Mouse (Mus musculus): ENCODE measurements around the gene Snu13. TPM values are rescaled to one million over a fixed set of nuclear protein-coding genes. Genes with fewer than 3 reads are reported as not detected.

The Snu13 gene
- total and polyA plus RNA-seq, 3 experiments = 181 to 283 (median 269) TPM

DNA sequence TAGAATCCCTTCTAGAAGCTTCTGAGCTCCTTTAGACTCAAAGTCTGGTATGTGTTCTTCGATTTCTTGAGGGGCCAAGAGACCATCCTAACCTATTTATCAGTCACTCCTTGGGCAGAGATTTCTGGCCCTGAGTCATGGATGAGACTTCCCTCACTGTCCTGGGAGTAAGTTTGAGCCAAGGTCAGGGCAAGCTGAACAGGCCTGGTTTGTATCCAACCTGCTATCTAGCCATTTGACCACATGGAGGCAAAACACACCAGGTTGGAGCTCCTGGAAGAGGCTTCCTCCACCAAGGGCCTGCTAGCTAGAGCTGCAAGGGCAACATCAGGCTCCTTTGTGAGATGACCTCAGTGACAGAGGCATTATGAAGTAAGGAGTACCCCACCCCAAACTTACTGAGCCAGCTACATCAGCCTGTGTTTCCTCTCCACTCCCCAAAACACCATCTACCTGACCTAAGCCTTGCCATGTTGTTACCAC, 11.4 kb upstream of the Snu13 start, which contains the start of gene 4930407I10Rik:
4930407I10Rik (plus strand) TSS at position 433 of the 483 bp plus-strand sequence.
- no peak for TF ChIP-seq CTCF (IDR thresholded peaks at IDR 0.05; ENCODE audit: low read depth, low read length)
- no peak for TF ChIP-seq GATA1 (IDR thresholded peaks at IDR 0.05; ENCODE audit: borderline replicate concordance, low read length)
- no peak for TF ChIP-seq POLR2AphosphoS5 (IDR thresholded peaks at IDR 0.05; ENCODE audit: insufficient replicate concordance, low read depth, low read length)
- DNase-seq (ENCODE audit: low spot score) = no peak
- H3K4me3 ChIP-seq (ENCODE audit: low read depth, low read length) = no peak within 1 kb of the TSS

DNA sequence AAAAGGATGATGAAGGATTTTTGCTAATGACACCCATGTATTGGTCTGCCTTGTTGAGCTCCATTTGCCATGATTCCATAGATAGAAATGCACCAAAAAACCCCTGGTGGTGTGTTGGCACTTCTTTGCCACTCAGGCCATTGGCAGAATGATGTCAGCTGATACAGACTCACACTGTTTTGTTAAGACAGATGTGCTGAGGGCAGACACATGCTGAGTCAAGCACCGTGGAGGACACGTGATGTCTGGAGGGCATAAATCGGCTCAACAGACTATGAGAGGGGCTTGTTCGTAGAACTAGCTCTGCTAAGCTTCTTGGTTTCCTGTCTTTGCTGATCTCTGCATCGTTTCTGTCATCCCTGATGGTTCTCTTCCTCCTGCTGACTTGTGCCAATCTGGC, 5.1 kb upstream of the Snu13 start:
- TF ChIP-seq POLR2AphosphoS5 (IDR thresholded peaks at IDR 0.05; ENCODE audit: insufficient replicate concordance, low read depth, low read length) (no peak), GATA1 (IDR thresholded peaks at IDR 0.05; ENCODE audit: borderline replicate concordance, low read length) (no peak), CTCF (IDR thresholded peaks at IDR 0.05; ENCODE audit: low read depth, low read length) (no peak), TAL1 (conservative IDR thresholded peaks at IDR 0.05; ENCODE audit: low read depth, low read length) (no peak), GATA2 (IDR thresholded peaks at IDR 0.05; ENCODE audit: borderline replicate concordance, low read depth, low read length) (no peak)
- no peak for ATAC-seq (ENCODE audit: extremely low read depth, insufficient number of reproducible peaks, low FRiP score, poor library complexity, severe bottlenecking)
- Histone ChIP-seq H3K4me1 (ENCODE audit: insufficient read depth, low read depth, low read length) (peaks cover 11% of the 10 kb centered on the region), H3K27me3 (ENCODE audit: insufficient read depth, low read length) (peaks cover 50% of the 10 kb centered on the region), H3K36me3 (replicated peaks) (no peaks in the 10 kb centered on the region), H3K4me3 (ENCODE audit: low read depth, low read length) (no peak overlapping the region), H3K9me3 (replicated peaks) (no peaks in the 10 kb centered on the region)
- DNase-seq (ENCODE audit: low spot score) = no peak

More for the DNA sequence above, 11.4 kb upstream of the Snu13 start, which contains the start of gene 4930407I10Rik:
- peaks cover 70% of the 10 kb centered on the region for H3K27me3 ChIP-seq (ENCODE audit: insufficient read depth, low read length)
- no peaks in the 10 kb centered on the region for H3K9me3 ChIP-seq (replicated peaks)
- no peaks in the 10 kb centered on the region for H3K4me1 ChIP-seq (ENCODE audit: insufficient read depth, low read depth, low read length)
- ATAC-seq (ENCODE audit: extremely low read depth, insufficient number of reproducible peaks, low FRiP score, poor library complexity, severe bottlenecking) = no peak
- H3K36me3 ChIP-seq (replicated peaks) = no peaks in the 10 kb centered on the region

DNA sequence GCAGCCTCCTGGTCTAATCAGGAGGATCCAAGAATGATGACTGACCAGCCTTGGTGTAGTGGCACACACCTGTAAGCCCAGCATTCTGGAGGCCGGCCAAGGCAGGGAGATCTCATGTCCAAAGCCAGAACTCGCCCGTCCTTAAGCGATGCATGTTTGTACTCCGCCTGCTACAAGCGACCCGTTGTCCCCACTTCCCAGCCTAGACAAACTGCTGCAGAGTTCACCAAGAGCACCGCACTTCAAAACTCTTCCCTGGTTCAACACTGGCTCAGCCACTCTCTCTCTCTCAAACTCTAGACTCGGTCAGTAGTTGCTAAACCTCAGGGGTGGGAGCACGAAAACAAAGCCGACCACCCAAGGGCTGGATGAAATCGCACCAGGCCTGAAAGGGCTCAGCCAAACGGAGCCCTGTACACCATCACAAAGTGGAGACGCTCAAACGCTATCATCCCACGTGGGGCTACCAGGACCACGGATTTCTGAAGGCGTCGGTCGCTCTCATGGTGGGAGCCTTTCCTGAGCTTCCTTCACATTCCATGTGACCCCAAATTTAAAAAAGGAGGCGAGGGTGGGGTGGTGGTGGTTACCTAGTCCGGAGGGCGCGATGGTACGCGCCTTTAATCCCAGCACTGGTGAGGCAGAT, 1.0 kb downstream of the Snu13 start:
- Histone ChIP-seq H3K4me1 (ENCODE audit: insufficient read depth, low read depth, low read length) (peaks cover 33% of the 10 kb centered on the region), H3K9me3 (replicated peaks) (no peaks in the 10 kb centered on the region), H3K27me3 (ENCODE audit: insufficient read depth, low read length) (peaks cover 14% of the 10 kb centered on the region), H3K36me3 (replicated peaks) (peaks cover 36% of the 10 kb centered on the region), H3K4me3 (ENCODE audit: low read depth, low read length) (peak overlapping the region; percentile 96)
- ATAC-seq (ENCODE audit: extremely low read depth, insufficient number of reproducible peaks, low FRiP score, poor library complexity, severe bottlenecking) = 0 out of 2 replicates have a peak, but pooled peaks have one; percentile 26
- TF ChIP-seq GATA1 (IDR thresholded peaks at IDR 0.05; ENCODE audit: borderline replicate concordance, low read length) (no peak), GATA2 (IDR thresholded peaks at IDR 0.05; ENCODE audit: borderline replicate concordance, low read depth, low read length) (no peak), CTCF (IDR thresholded peaks at IDR 0.05; ENCODE audit: low read depth, low read length) (no peak), TAL1 (conservative IDR thresholded peaks at IDR 0.05; ENCODE audit: low read depth, low read length) (no peak), POLR2AphosphoS5 (IDR thresholded peaks at IDR 0.05; ENCODE audit: insufficient replicate concordance, low read depth, low read length) (no peak)
- DNase-seq (ENCODE audit: low spot score) = peak; percentile 33

DNA sequence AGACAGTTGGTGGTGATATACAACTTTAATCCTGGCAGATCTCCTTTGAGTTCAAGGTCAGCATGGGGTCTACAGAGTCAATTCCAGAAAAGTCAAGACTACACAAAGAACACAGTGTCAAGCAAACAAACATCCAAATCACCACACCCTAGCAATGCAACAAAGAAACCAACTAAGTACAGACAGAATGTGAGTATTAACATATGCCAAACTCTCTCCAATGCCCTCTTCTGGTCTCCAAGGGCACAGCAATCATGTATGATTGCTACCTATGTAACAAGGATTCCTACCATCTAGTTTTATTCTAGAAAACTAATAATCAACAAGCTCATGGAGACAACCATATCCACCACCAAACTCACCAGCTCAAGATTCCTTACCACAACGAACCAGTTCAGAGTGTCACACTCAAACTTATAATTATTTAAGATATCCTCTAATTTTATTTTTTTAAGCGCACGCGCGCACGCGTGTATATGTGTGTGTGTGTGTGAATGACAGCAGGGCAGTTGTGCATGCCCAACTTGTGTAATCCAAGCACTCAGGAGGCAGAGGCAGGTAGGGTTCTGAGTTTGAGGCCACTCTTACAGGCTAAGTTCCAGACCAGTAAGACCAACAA, 3.1 kb downstream of the Snu13 start:
- peaks cover 5% of the 10 kb centered on the region for H3K27me3 ChIP-seq (ENCODE audit: insufficient read depth, low read length)
- H3K9me3 ChIP-seq (replicated peaks) = no peaks in the 10 kb centered on the region
- peaks cover 43% of the 10 kb centered on the region for H3K4me1 ChIP-seq (ENCODE audit: insufficient read depth, low read depth, low read length)
- ATAC-seq (ENCODE audit: extremely low read depth, insufficient number of reproducible peaks, low FRiP score, poor library complexity, severe bottlenecking) = no peak
- H3K4me3 ChIP-seq (ENCODE audit: low read depth, low read length) = no peak overlapping the region; the same call in 1 of the 2 replicates
- no peak for DNase-seq (ENCODE audit: low spot score)
- no peak for TF ChIP-seq TAL1 (conservative IDR thresholded peaks at IDR 0.05; ENCODE audit: low read depth, low read length)
- no peak for TF ChIP-seq POLR2AphosphoS5 (IDR thresholded peaks at IDR 0.05; ENCODE audit: insufficient replicate concordance, low read depth, low read length)
- TF ChIP-seq GATA1 (IDR thresholded peaks at IDR 0.05; ENCODE audit: borderline replicate concordance, low read length) = no peak
- TF ChIP-seq GATA2 (IDR thresholded peaks at IDR 0.05; ENCODE audit: borderline replicate concordance, low read depth, low read length) = no peak
- TF ChIP-seq CTCF (IDR thresholded peaks at IDR 0.05; ENCODE audit: low read depth, low read length) = no peak
- peaks cover 55% of the 10 kb centered on the region for H3K36me3 ChIP-seq (replicated peaks)

DNA sequence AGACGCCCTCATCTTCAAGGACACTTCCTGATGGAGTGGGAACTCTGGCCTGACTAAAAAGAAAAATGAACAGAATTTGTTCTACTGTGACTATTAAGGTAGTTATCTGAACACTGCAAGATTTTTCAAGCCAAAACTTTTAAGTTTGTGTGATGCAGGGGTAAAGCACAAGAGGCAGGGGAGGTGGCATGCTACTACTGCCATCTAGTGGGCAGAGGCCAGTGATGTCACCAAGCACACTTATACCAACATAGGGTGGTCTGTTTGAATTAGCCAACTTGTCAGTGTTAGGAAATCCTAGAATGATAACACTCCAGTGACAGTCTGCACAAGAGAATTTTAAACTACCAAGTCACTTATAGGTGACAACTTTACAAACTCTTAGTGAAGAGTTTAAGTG, 6.7 kb downstream of the Snu13 start:
- TF ChIP-seq GATA1 (IDR thresholded peaks at IDR 0.05; ENCODE audit: borderline replicate concordance, low read length) = no peak
- peak; percentile 85 for TF ChIP-seq CTCF (IDR thresholded peaks at IDR 0.05; ENCODE audit: low read depth, low read length)
- no peak for TF ChIP-seq POLR2AphosphoS5 (IDR thresholded peaks at IDR 0.05; ENCODE audit: insufficient replicate concordance, low read depth, low read length)
- no peak for TF ChIP-seq GATA2 (IDR thresholded peaks at IDR 0.05; ENCODE audit: borderline replicate concordance, low read depth, low read length)
- TF ChIP-seq TAL1 (conservative IDR thresholded peaks at IDR 0.05; ENCODE audit: low read depth, low read length) = no peak

More for the DNA sequence above, 6.7 kb downstream of the Snu13 start:
- no peaks in the 10 kb centered on the region for H3K9me3 ChIP-seq (replicated peaks)
- H3K4me1 ChIP-seq (ENCODE audit: insufficient read depth, low read depth, low read length) = peaks cover 45% of the 10 kb centered on the region
- DNase-seq (ENCODE audit: low spot score) = peak; percentile 11
- peaks cover 80% of the 10 kb centered on the region for H3K36me3 ChIP-seq (replicated peaks)
- no peak overlapping the region for H3K4me3 ChIP-seq (ENCODE audit: low read depth, low read length)
- ATAC-seq (ENCODE audit: extremely low read depth, insufficient number of reproducible peaks, low FRiP score, poor library complexity, severe bottlenecking) = peak; percentile 40; the same call in 1 of the 2 replicates
- no peaks in the 10 kb centered on the region for H3K27me3 ChIP-seq (ENCODE audit: insufficient read depth, low read length)

Data from G1E (cell line).